Mouse (Mus musculus): ENCODE measurements at regions not wholly inside any gene's neighbourhood (a gene's known extent, or its start where the extent isn't known, plus 50 kb on each side); places are given as distances from the start of the nearest gene placed in this dataset.

DNA sequence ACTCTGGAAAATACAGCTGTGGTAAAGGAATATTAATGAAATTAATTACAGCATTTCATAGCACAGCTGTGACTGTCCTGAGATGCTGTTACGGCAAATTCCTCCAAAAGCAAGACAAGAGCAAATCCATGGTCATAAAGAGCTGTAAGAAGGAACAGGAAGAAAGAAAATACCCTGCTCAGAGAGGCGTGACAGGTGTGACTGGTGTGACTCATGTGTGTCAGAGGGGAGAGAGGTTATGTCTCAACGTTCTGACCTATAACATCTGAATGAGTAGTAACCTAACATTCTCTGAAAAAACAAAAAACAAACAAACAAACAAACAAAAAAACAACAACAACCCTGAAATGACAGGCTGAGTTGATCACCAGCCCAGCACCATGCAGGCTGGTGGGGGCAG lies 267.5 kb downstream of the Hivep2 start:
- ATAC-seq (ENCODE audit: poor library complexity, severe bottlenecking) = no peak

DNA sequence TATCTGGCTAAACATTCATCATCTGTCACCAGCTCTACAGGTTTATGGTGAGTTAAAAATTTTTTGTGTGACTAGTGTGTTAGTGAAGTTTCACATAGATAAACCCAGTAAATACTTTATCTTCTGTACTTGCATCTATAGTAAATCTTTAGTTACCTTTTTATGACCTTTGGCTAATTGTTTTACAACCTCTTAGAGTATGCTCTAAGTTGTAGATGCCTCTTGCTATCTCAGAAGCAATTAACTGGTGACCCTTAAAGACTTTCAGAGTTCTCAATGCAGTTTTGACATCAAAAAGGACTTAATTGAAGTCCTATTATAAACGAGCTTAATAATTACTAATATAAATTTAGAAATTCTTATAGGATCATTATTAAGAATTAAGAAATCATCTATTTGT lies 265.6 kb downstream of the Hivep2 start:
- no peak for ATAC-seq (ENCODE audit: poor library complexity, severe bottlenecking)

- no peak for ATAC-seq (ENCODE audit: poor library complexity, severe bottlenecking)
Observed at GRCm38 (mm10) chr10:14217284-14217683, 251.4 kb downstream of the Hivep2 start.

- ATAC-seq (ENCODE audit: poor library complexity, severe bottlenecking) = peak; percentile 75
Observed at GRCm38 (mm10) chr10:14216191-14216992, 250.5 kb downstream of the Hivep2 start.

- no peak for ATAC-seq (ENCODE audit: poor library complexity, severe bottlenecking)
Observed at GRCm38 (mm10) chr10:14215512-14215911, 249.6 kb downstream of the Hivep2 start.

DNA sequence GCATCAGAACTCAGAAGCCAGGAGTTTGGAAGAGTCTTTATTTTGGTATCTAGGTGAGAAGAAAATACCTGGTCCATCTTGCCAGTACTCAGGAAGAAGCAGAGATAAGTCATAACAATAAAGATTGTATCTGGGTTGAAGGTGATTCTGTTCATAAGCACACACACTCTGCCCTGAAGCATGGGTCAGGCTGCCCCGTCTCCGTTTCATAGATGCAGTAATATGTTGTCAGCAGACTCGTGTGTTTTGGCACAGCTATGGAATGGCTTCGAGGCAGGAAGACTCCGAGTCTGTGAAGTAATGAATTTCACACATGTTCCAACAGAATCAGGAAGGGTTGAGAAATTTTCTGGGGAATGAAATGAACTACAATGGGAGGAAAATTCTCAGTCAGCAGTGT lies 247.7 kb downstream of the Hivep2 start:
- no peak for ATAC-seq (ENCODE audit: poor library complexity, severe bottlenecking)

- ATAC-seq (ENCODE audit: poor library complexity, severe bottlenecking) = no peak
Observed at GRCm38 (mm10) chr10:14211926-14212325, 246.1 kb downstream of the Hivep2 start.

DNA sequence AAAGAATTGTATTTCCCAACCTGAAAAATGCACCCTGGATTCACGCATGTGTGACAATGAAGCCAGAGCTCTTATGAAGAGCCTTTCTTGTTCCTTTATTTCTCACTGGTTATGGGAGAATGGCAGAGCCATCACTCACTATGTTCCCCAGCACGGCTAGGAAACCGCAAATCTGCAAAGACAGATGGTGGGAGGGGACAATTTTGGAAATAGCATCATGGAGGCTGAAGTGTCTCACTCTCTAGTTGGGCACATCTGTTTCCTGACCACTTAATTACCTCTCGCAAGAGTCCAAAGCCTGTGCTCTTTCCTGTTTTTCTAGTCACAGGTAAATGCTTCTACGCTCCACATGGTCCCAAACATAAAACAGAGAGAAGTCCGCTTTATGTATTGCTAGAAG lies 245.6 kb downstream of the Hivep2 start:
- 0 out of 2 replicates have a peak, but pooled peaks have one; percentile 3 for ATAC-seq (ENCODE audit: poor library complexity, severe bottlenecking)

GRCm38 (mm10) chr10:14210445-14210844 lies 244.6 kb downstream of the Hivep2 start:
- ATAC-seq (ENCODE audit: poor library complexity, severe bottlenecking) = no peak

DNA sequence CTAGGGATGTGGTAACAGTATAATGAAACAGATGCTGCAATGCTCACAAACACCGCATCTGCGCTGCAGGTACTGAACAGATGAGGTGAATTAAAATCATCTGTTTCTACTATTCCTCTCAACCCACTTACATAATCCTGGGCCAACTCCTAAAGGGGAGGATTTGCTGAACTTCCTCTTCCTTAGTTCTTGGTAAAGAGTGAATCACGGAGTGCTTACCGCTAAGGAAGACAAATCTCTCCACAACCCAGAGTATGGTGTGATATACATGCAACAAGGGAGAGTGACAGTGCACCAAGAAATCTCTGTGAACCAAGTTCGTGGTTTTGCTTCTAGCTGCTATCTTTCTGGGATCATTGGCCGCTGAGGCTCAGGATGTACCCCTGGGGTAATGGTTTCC lies 244.2 kb downstream of the Hivep2 start:
- ATAC-seq (ENCODE audit: poor library complexity, severe bottlenecking) = peak; percentile 64

- no peak for ATAC-seq (ENCODE audit: poor library complexity, severe bottlenecking)
Observed at GRCm38 (mm10) chr10:14208206-14208605, 242.3 kb downstream of the Hivep2 start.

DNA sequence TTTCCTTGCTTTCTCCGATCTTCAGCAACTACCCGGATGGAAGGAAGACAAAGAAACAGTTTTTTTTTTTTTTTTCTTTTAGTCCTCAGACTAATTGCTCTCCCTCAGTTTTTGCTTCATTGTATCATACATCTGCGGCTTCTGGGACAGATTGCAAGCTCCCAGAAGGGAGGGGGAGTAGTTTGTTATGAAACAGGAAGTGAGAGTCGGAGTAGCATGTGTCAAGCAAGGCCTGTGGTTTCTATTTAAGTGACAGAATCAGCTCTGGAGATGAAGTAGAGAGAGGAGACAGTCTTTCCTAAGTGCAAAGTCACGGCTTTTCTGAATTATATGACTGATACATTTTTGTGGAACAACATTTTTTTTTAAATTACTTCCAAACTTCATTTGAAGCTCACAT lies 241.7 kb downstream of the Hivep2 start:
- peak; percentile 89 for ATAC-seq (ENCODE audit: poor library complexity, severe bottlenecking)

DNA sequence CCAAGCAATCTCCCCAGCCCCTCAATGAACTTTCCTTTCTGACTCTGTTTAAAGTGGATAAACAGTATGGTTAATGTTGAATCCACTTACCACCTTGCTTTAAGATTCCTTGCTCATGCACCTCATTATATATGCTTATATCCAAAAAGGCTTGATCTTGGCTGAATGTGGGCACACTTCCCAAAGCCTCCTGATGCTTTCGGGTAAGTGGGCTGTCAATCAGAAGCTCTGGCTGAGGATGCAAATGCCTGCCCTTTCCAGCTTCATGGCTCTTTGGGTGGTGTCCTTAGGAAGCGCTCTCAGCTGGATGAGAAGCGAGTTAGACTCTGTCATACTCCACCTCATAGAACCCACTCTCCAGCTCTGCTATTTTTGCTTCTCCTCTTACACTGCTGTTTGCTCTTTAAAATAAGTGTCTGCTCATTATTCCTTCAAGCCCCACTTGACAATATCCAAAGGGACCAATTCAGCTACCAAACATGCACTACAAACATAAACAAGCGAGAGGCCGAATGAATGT lies 241.2 kb downstream of the Hivep2 start:
- no peak for ATAC-seq (ENCODE audit: poor library complexity, severe bottlenecking)

Data from megakaryocyte, adult 5-6 weeks (primary cell).